Mouse (Mus musculus): ENCODE measurements around the gene Ankrd27.

- no peak for TF ChIP-seq CTCF (IDR thresholded peaks at IDR 0.05; ENCODE audit: low read depth, low read length)
- TF ChIP-seq GATA1 (IDR thresholded peaks at IDR 0.05; ENCODE audit: borderline replicate concordance, low read length) = no peak
- no peak for TF ChIP-seq TAL1 (conservative IDR thresholded peaks at IDR 0.05; ENCODE audit: low read depth, low read length)
Observed at GRCm38 (mm10) chr7:35586055-35586905, at the start of gene Ankrd27.
